Mouse (Mus musculus): Measurements from ENCODE around the gene Stxbp6.
A peak's percentile ranks its signal among the peaks of the same experiment; 100 is the strongest.
"Not testable (repeated sequence)": the region's sequence is repeated elsewhere in the genome, so short reads cannot be mapped to it uniquely, and the experiment has no call there.

Gene Stxbp6

DNA sequence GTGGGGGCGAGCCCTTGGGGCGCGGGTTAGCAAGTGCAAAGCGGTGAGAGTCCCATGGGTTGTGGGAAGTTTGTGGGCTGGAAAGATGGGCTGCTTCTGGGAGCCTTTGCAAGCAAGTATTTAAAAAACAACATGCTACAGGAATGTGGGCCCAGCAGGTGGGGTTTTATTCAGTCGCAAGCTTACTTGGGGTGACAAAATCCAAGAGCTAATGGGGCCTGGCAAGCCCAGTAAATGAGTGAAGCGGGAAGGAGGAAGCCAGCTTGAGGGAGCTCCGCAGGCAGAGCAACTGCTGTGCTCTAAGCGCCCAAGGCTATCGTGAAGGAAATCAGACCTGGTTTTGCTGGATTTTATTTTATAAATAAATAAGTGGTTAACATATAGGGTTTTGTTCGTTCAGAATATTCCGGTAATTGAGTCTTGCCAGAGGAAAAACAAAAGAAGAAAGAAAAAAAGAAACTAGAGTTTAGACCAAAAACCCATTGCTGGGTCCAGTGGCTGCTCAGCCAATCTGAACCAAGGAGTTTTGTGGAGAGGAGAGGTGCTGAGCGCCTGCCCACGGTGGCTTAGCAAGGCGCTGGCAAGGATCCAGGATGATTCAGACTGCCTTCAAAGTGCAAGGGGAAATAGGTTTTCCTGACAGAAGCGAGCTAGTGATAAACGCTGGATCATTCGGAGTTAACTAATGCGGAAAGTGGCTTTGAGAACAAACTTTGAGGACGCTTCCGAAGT is at the start of gene Stxbp6:
TSS of gene Stxbp6 (minus strand) at position 99 of the 732 bp plus-strand sequence.
- peak; percentile 83 for DNase-seq

DNA sequence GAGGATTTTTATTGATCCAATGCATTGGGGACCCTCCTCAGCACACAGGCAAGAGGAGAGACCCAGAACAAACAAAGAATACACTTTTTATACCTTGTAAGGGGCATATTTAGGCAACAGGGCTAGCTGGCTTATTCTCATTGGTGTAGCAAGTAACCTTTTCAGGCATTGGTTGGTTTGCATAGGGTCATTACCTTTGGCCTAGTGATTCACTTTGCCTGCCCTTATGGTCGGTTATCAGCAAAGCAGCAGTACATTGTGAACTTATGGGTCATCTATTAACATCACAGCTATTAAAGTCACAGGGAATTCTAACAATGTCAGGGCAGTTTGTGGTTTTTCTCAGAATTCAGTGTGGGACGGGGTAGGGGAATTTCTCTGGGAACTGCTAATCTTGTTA is 28.4 kb upstream of the Stxbp6 start:
- not testable (repeated sequence) for DNase-seq

- no peak for DNase-seq
Observed at GRCm38 (mm10) chr12:45093732-45094131, 19.2 kb upstream of the Stxbp6 start.

DNA sequence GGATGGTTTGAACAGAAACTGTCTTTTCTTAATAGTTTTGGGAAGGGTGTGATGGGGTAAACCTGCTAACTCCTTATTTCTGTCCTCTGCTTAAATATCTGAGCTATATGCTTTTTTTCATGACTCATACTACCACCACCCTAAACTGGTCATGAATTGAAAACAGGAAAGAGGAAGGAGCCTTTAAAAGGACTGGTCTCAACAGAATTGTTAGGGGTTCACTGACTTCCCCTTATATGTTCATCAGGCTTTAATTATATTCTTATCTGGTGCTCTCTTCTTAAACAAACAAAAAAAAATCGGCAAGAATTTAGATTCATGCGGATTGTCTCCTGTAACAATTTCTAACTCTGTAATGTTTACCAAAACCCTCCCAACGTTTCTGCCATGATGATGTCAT is 17.9 kb upstream of the Stxbp6 start:
- DNase-seq = no peak

- DNase-seq = no peak
Observed at GRCm38 (mm10) chr12:45083145-45083475, 8.6 kb upstream of the Stxbp6 start.

DNA sequence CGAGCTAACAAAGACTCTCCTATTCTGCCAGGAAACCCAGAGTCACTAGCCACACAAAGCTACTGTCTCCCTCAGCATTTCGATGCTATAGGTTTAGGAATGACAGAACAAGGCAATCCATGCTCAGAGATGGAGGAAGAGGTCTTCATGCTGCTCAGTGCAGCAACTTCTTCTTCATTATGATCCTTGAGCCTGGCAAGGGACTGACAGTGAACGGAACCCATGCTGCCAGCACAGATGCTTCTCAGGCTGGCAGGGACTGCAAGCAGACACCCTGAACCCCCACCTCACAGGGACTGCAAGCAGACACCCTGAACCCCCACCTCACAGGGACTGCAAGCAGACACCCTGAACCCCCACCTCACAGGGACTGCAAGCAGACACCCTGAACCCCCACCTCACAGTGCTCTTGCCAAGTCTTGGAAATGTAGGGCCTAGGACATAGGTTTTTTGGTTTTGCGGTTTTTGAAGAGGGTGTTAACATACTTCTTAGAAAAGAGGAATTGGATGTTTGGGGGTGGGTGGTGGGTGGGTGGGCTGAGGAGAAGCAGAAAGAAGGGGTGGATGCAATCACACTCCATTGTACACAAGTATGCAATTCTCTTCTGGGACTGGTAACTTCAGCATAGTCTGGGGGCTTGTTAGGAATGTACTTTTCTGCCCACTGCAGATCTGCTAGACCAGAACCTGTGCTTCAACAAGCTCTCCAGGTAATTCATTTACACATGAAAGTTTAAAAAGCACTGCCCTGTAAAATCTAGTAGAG is 8.1 kb upstream of the Stxbp6 start:
- DNase-seq = no peak

DNA sequence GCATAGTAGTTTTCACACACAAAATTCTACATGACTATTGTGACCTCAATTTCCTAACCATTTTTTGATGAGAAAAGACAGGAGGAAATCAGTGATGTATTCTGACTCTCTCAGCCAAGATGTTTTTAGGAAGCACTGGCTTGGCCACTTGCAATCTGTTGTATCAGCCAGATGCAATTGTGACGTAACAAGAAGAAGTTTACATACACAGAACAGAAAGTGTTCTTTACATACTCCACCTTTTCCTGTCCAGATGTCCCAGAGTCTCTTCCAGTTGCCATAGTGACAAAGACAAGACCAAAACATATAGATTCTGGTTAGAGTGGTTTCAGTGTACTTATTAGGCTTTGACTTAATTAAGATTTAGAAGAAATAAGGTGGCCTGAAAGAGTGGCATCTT is 7.1 kb upstream of the Stxbp6 start:
- no peak for DNase-seq

DNA sequence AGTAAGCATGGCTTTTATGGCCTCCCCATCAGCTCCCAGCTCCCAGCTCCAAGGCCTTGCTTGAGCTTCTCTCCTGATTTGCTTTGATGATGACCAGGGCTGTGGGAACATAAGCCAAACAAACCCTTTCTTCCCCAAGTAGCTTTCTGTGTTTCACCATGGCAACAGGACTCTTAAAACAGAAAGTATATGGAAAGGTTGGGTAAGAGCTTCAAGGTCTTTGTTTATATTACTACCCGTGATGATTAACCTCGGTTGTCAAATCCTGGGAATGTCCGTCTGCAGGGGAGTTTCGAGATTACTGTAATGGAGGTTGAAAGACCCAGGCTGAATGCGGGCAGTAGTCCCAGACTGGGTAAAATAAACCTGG is 6.2 kb upstream of the Stxbp6 start:
- DNase-seq = no peak

- DNase-seq = no peak
Observed at GRCm38 (mm10) chr12:45080036-45080752, 5.7 kb upstream of the Stxbp6 start.

- no peak for DNase-seq
Observed at GRCm38 (mm10) chr12:45075631-45076030, 1.1 kb upstream of the Stxbp6 start.

- peak; percentile 84 for DNase-seq
Observed at GRCm38 (mm10) chr12:45074042-45074601, 387 bp downstream of the Stxbp6 start.

DNA sequence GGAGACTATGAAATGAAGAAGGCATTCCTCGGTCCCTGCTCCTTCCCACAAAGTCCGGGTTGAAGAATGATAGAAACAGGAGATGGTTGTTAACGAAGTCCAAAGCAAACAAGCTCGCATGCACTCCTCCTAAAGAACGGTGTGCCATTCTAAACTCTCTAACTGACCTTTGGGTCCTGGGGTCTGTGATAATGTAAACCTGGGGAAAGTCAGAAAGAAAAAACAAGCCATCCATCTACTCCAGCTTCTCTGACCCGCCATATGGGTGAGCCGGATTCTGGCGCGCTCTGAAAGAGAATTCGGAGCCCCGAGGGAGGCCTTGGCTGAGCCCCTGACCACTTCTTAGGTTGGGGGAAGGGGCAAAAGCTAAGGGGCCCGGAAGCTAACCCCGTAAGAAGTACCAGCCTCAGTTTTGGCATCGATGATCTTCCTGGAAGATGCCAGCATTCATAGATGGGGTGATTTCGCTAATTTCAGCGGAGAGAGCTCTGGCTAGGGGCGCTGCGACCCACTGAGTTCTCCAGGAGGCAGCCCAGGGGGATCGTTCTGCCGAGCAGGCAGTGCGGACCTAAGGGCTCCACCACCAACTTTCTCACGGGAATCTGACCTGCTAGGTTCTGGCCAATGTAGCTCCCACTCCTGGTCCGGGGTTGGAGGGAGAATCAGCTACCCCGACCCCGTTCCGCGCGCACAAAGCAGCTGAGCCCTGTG is 1.0 kb downstream of the Stxbp6 start:
- no peak for DNase-seq

DNA sequence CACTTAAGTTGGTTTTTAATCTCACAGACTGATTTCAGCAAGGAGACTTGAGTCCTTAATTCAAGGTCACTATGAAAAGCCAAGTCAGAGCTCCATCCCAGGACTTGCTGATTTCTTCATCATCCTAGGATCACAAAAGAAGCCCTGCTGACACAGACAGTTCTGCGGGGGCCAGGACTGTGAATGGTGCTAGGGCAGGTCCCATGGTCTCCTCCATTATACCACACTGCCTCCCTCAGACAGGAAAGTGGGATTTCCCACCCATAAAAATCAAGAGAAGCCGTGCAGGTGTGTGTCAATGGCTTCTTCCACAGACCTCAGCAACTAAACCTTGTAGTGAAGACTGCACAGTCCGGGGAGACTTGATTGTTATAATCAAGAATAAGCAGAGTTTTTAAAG is 2.3 kb downstream of the Stxbp6 start:
- DNase-seq = no peak

- DNase-seq = peak; percentile 45
Observed at GRCm38 (mm10) chr12:45070186-45070585, 4.3 kb downstream of the Stxbp6 start.

GRCm38 (mm10) chr12:45068145-45068754 is 6.3 kb downstream of the Stxbp6 start:
- no peak for DNase-seq

DNA sequence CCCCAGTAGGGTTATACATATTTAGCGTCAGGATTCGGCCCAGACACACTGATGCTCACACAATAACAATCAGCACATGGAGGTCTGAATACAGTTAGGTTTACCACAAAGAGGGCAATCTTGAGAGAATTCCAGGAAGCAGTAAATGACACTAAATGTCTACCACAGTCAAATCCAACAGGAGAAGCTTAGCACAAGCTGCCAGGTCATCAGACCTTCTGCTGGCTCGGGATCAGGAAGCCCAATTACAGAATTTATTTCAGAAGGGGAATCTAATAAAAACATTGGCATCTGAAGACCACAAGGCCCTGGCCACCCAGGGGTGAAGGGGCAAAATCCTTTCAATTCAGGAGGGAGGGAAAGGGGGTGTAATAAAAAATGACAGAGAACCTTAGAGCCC is 6.8 kb downstream of the Stxbp6 start:
- no peak for DNase-seq

DNA sequence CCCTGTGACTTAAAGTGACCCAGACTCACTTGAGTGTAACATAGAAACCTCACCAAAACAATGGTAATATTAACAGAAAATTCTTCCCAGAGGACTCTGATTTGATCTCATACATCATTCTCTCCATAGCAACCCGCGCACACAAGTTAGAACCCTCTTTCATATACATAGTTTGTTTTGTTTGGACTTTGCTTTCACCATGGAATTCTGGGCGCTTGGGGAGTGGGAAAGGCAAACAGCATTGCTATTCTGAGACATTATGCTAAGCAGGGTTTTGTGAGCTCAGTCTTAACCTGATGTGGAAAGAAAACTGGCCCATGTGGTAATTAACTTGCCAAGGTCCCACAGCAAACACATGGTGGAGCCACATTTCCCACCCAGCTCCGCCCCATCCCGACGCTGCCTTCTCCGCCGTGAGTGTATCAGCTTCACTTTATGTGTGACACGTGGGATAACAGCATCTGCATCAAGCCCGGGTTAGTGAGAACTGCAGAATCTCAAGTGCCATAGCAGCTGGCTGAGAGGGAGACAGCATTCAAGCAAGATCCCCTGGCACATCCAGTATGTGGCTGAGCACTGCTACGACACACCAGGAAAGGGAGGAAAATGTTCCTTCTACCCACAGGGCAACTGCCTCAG is 7.3 kb downstream of the Stxbp6 start:
- no peak for DNase-seq

- peak; percentile 66 for DNase-seq
Observed at GRCm38 (mm10) chr12:45063606-45064005, 10.9 kb downstream of the Stxbp6 start.

GRCm38 (mm10) chr12:45061336-45061735 is 13.2 kb downstream of the Stxbp6 start:
- no peak for DNase-seq

DNA sequence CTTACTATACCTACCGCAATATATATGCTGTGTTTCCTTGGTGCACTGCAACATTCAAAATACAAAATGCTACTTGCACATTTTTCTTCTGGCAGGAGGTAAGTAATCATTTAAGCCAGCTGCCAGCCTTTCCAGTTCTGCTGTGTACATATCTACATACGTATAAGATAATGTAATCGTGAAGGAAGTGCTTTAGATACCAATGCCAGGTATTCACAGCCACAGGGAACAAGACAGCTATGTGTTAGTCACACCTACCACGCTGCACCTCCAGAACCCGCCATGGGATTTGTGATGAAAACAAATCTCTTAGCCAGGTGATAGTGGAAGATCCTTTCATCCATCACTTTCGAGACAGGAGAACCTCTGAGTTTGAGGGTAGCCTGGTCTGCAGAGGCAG is 13.7 kb downstream of the Stxbp6 start:
- no peak for DNase-seq

DNA sequence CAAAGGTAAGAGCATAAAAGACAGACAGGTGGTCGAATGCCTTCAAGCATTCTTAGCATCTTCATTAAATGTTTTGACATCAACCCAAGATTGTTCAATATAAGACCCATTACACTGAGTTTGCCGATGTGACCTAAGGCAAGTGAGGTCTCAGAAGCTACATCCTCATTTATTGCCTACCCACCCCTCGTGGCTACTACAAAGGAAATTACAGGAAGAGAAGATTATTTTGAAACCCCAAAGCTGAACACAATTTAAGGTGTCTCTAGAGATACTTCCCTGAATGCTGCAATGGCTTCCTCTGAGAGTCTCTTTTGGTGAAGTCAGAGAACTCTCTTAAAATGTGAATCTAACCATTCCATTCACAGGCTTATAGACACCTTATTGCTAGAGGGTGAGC is 16.5 kb downstream of the Stxbp6 start:
- DNase-seq = no peak

GRCm38 (mm10) chr12:45056372-45056771 is 18.1 kb downstream of the Stxbp6 start:
- DNase-seq = no peak
